ENCODE assay signal across 8 mouse cellular contexts in the genomic region with DNA sequence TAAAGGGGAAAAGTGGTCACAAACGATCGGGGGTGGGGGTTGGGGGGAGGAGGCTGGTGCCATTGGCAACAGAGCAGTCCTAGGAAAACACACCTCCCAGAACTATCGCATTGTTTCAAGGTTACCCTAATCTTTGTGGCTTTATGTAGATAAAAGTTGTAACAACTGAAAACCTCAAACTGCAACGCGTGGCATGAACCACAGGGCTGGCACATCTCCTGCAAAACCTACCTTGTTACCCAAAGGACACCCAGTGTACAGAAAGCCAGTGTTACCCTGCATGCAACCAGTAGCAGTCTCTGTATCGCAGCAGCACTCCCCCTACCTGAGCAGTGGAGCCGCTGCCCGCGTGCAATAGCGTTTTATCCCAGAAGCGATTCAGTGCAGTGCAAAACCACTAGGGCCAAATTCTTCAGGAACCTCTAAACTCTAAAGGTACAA. TPM values are rescaled to one million over a fixed set of nuclear protein-coding genes. Genes with fewer than 3 reads are reported as not detected.
DNase-seq lines count a peak whose midpoint lies in the region; ATAC-seq and TF ChIP-seq lines count a peak whose summit lies in the region.

No protein-coding gene starts in this region.

- TF ChIP-seq EP300 in liver, postnatal 0 days (IDR thresholded peaks at IDR 0.05; ENCODE audit: low read depth): peak; percentile 33; the same call in 1 of the 2 replicates

- H3K4me2 ChIP-seq in heart, embryonic 13.5 days: peak overlapping the region; percentile 74
- peak overlapping the region; percentile 99 for H3K4me2 ChIP-seq in kidney, postnatal 0 days (ENCODE audit: low read length)
- peak overlapping the region; percentile 78 for H3K4me2 ChIP-seq in liver, postnatal 0 days (ENCODE audit: low read depth, low read length)
- peak overlapping the region; percentile 81 for H3K4me2 ChIP-seq in neural tube, embryonic 13.5 days

- TF ChIP-seq CTCF in kidney, postnatal 0 days (IDR thresholded peaks at IDR 0.05; ENCODE audit: low read depth): peak; percentile 68
- TF ChIP-seq CTCF in liver, postnatal 0 days (IDR thresholded peaks at IDR 0.05; ENCODE audit: low read depth): peak; percentile 70

- H3K4me1 ChIP-seq in heart, embryonic 13.5 days: peaks cover 35% of the 10 kb centered on the region
- H3K4me1 ChIP-seq in kidney, postnatal 0 days (replicated peaks; ENCODE audit: insufficient read depth, low read length): peaks cover 9% of the 10 kb centered on the region; the same call in 1 of the 2 replicates
- H3K4me1 ChIP-seq in liver, postnatal 0 days (ENCODE audit: insufficient read depth): peaks cover 8% of the 10 kb centered on the region; the same call in 1 of the 2 replicates
- H3K4me1 ChIP-seq in neural tube, embryonic 13.5 days (replicated peaks): peaks cover 24% of the 10 kb centered on the region

- H3K27me3 ChIP-seq in heart, embryonic 13.5 days (replicated peaks): no peaks in the 10 kb centered on the region
- no peaks in the 10 kb centered on the region for H3K27me3 ChIP-seq in kidney, postnatal 0 days (ENCODE audit: insufficient read depth, low read length)
- H3K27me3 ChIP-seq in liver, postnatal 0 days (ENCODE audit: insufficient read depth, low read length): no peaks in the 10 kb centered on the region
- no peaks in the 10 kb centered on the region for H3K27me3 ChIP-seq in neural tube, embryonic 13.5 days

- H3K36me3 ChIP-seq in heart, embryonic 13.5 days: peaks cover 9% of the 10 kb centered on the region
- 0 out of 2 replicates have a peak, but pooled peaks cover 2% of the 10 kb centered on the region for H3K36me3 ChIP-seq in kidney, postnatal 0 days (ENCODE audit: insufficient read depth, low read length)
- no peaks in the 10 kb centered on the region for H3K36me3 ChIP-seq in liver, postnatal 0 days (replicated peaks; ENCODE audit: insufficient read depth, low read length)
- no peaks in the 10 kb centered on the region for H3K36me3 ChIP-seq in neural tube, embryonic 13.5 days

- H3K9ac ChIP-seq in heart, embryonic 13.5 days: peak overlapping the region; percentile 98
- H3K9ac ChIP-seq in kidney, postnatal 0 days (ENCODE audit: low read depth, low read length): peak overlapping the region; percentile 79
- H3K9ac ChIP-seq in liver, postnatal 0 days (replicated peaks): peak overlapping the region; percentile 93
- peak overlapping the region; percentile 94 for H3K9ac ChIP-seq in neural tube, embryonic 13.5 days

- WGBS in heart, embryonic 13.5 days: 2% methylated on average over 11 of the region's 11 CpGs
- 2% methylated on average over 11 of the region's 11 CpGs for WGBS in kidney, postnatal 0 days
- 1% methylated on average over 11 of the region's 11 CpGs for WGBS in liver, postnatal 0 days (ENCODE audit: insufficient replicate concordance)
- 6% methylated on average over 11 of the region's 11 CpGs for WGBS in neural tube, embryonic 13.5 days

- H3K9me3 ChIP-seq in heart, embryonic 13.5 days: no peaks in the 10 kb centered on the region
- H3K9me3 ChIP-seq in kidney, postnatal 0 days (replicated peaks; ENCODE audit: low read length): no peaks in the 10 kb centered on the region
- no peaks in the 10 kb centered on the region for H3K9me3 ChIP-seq in liver, postnatal 0 days (ENCODE audit: low read length)
- no peaks in the 10 kb centered on the region for H3K9me3 ChIP-seq in neural tube, embryonic 13.5 days

- ATAC-seq in heart, embryonic 13.5 days (ENCODE audit: extremely low read depth, insufficient number of reproducible peaks, low FRiP score, low TSS enrichment): no peak
- peak; percentile 18; the same call in 1 of the 2 replicates for ATAC-seq in kidney, postnatal 0 days (replicated peaks; ENCODE audit: low FRiP score, low read depth)
- peak; percentile 18 for ATAC-seq in liver, postnatal 0 days
- peak; percentile 59 for ATAC-seq in neural tube, embryonic 13.5 days (ENCODE audit: low read depth)

- H3K27ac ChIP-seq in heart, embryonic 13.5 days (replicated peaks): peak overlapping the region; percentile 89
- H3K27ac ChIP-seq in kidney, postnatal 0 days: peak overlapping the region; percentile 77; the same call in 1 of the 2 replicates
- peak overlapping the region; percentile 92 for H3K27ac ChIP-seq in liver, postnatal 0 days (ENCODE audit: low read depth)
- H3K27ac ChIP-seq in neural tube, embryonic 13.5 days (replicated peaks): peak overlapping the region; percentile 85

- H3K4me3 ChIP-seq in heart, embryonic 13.5 days: peak overlapping the region; percentile 96
- peak overlapping the region; percentile 84 for H3K4me3 ChIP-seq in kidney, postnatal 0 days (replicated peaks; ENCODE audit: low read depth, low read length)
- peak overlapping the region; percentile 85 for H3K4me3 ChIP-seq in liver, postnatal 0 days (ENCODE audit: low read depth, low read length)
- peak overlapping the region; percentile 93 for H3K4me3 ChIP-seq in neural tube, embryonic 13.5 days

- peak; percentile 82 for DNase-seq in CD4-positive helper T cell, adult 2 months (ENCODE audit: low read depth, low spot score)
- peak; percentile 76 for DNase-seq in adrenal gland, adult 2 months
- peak; percentile 82 for DNase-seq in embryo, embryonic 11 days
- DNase-seq in kidney, postnatal 0 days (ENCODE audit: low spot score): peak; percentile 86
- DNase-seq in liver, postnatal 0 days: peak; percentile 66
- peak; percentile 49 to 54 for DNase-seq in thymus, adult 18-20 months

RNA-seq across cellular contexts. Expression of a gene that starts 1.1 kb away (rescaled TPM):
- total RNA-seq in adrenal gland, adult 2 months (2021): 100 to 1,000 TPM in 1 of 2 experiments, 10 to 100 TPM in 1; 50.1 to 133 TPM
- 9.2 and 14.5 TPM in 2 replicates for polyA plus RNA-seq in adrenal gland, adult 2 months (2012; rRNA removed)
- polyA plus RNA-seq in heart, embryonic 13.5 days (2015; fragmentation: Nextera tagmentation; extraction: Ambion mirVana): 32.6 and 33.9 TPM in 2 replicates
- polyA plus RNA-seq in kidney, postnatal 0 days (2015; fragmentation: Nextera tagmentation; extraction: Ambion mirVana): 10.7 and 11.1 TPM in 2 replicates
- 33.4 and 34.5 TPM in 2 replicates for polyA plus RNA-seq in liver, postnatal 0 days (2015; fragmentation: Nextera tagmentation; extraction: Ambion mirVana)
- polyA plus RNA-seq in neural tube, embryonic 13.5 days (2015; fragmentation: Nextera tagmentation; extraction: Ambion mirVana): 28.4 and 30.5 TPM in 2 replicates
